In genomic region chr14:51893809-51894208, GRCm38 (mm10) we compare ENCODE assay signal across 22 mouse cellular contexts. TPM values are rescaled to one million over a fixed set of nuclear protein-coding genes. Genes with fewer than 3 reads are reported as not detected.
DNase-seq lines count a peak whose midpoint lies in the region; ATAC-seq and TF ChIP-seq lines count a peak whose summit lies in the region.
"Had no signal": no experiment of that assay in that cellular context is flagged by ENCODE, and none has a peak within 500 bp of the region (broad histone marks: within the 10 kb centered on the region; RNA-seq: fewer than 3 reads in every experiment).

No protein-coding gene starts in this region.

- TF ChIP-seq POLR2A in lung, adult 2 months (IDR thresholded peaks at IDR 0.05; ENCODE audit: borderline replicate concordance, extremely low read depth, low read depth, low read length): no peak

- TF ChIP-seq EP300 in lung, postnatal 0 days (IDR thresholded peaks at IDR 0.05): no peak

- no peak overlapping the region for H3K9ac ChIP-seq in hindbrain, embryonic 14.5 days
- H3K9ac ChIP-seq in hindbrain, embryonic 12.5 days: no peak overlapping the region
- no peak overlapping the region for H3K9ac ChIP-seq in lung, postnatal 0 days (replicated peaks; ENCODE audit: low read depth)
- H3K9ac ChIP-seq in heart, embryonic 12.5 days: no peak overlapping the region
- H3K9ac ChIP-seq: forebrain, embryonic 12.5 days; kidney, embryonic 15.5 days; neural tube, embryonic 13.5 days had no signal

- DNase-seq in hindbrain, embryonic 14.5 days (ENCODE audit: low spot score): no peak
- no peak for DNase-seq in lung, postnatal 0 days (ENCODE audit: low spot score)
- DNase-seq in lung, adult 2 months: no peak
- DNase-seq: adrenal gland, postnatal 25 days; cerebellum, adult 2 months; gastrocnemius, postnatal 36 days; heart, postnatal 36 days; left cerebral cortex, postnatal 4 days; right cerebral cortex, postnatal 25 days; thymus, postnatal 36 days had no signal

- no peak for TF ChIP-seq CTCF in lung, postnatal 0 days (IDR thresholded peaks at IDR 0.05)
- TF ChIP-seq CTCF in lung, adult 2 months (IDR thresholded peaks at IDR 0.05; ENCODE audit: insufficient read depth, low read length): no peak

- no peak overlapping the region for H3K4me3 ChIP-seq in hindbrain, embryonic 14.5 days (replicated peaks; ENCODE audit: low read length)
- no peak overlapping the region for H3K4me3 ChIP-seq in hindbrain, embryonic 12.5 days
- H3K4me3 ChIP-seq in lung, postnatal 0 days (ENCODE audit: low read depth, low read length): no peak overlapping the region
- no peak overlapping the region for H3K4me3 ChIP-seq in lung, adult 2 months (replicated peaks; ENCODE audit: extremely low read depth, low read depth, low read length)
- H3K4me3 ChIP-seq in heart, embryonic 12.5 days: no peak overlapping the region
- H3K4me3 ChIP-seq: forebrain, embryonic 12.5 days; kidney, embryonic 15.5 days; neural tube, embryonic 13.5 days had no signal

- ATAC-seq in hindbrain, embryonic 14.5 days (ENCODE audit: low FRiP score): 0 out of 2 replicates have a peak, but pooled peaks have one; percentile 34
- no peak for ATAC-seq in hindbrain, embryonic 12.5 days (ENCODE audit: low FRiP score)
- no peak; the same call in 1 of the 2 replicates for ATAC-seq in lung, postnatal 0 days
- ATAC-seq in erythroblast, adult 5-6 weeks (replicated peaks; ENCODE audit: low FRiP score, poor library complexity, severe bottlenecking): peak; percentile 38; the same call in 1 of the 2 replicates
- peak; percentile 52 for ATAC-seq in megakaryocyte-erythroid progenitor cell, adult 5-6 weeks (replicated peaks; ENCODE audit: low FRiP score, low TSS enrichment, poor library complexity, severe bottlenecking)
- no peak for ATAC-seq in heart, embryonic 12.5 days (ENCODE audit: insufficient number of reproducible peaks, low FRiP score)

- H3K4me1 ChIP-seq in hindbrain, embryonic 14.5 days (replicated peaks; ENCODE audit: control insufficient read depth, insufficient read depth, low read length): no peaks in the 10 kb centered on the region
- no peaks in the 10 kb centered on the region for H3K4me1 ChIP-seq in hindbrain, embryonic 12.5 days
- H3K4me1 ChIP-seq in lung, postnatal 0 days (ENCODE audit: insufficient read depth, low read depth, low read length): no peaks in the 10 kb centered on the region
- no peaks in the 10 kb centered on the region for H3K4me1 ChIP-seq in lung, adult 2 months (ENCODE audit: control insufficient read depth, insufficient read depth, low read length)
- peaks cover 15% of the 10 kb centered on the region for H3K4me1 ChIP-seq in heart, embryonic 12.5 days (replicated peaks)
- H3K4me1 ChIP-seq: forebrain, embryonic 12.5 days; kidney, embryonic 15.5 days; neural tube, embryonic 13.5 days had no signal

- no peaks in the 10 kb centered on the region for H3K27me3 ChIP-seq in hindbrain, embryonic 14.5 days (ENCODE audit: control insufficient read depth, insufficient read depth, low read length)
- H3K27me3 ChIP-seq in hindbrain, embryonic 12.5 days: no peaks in the 10 kb centered on the region
- no peaks in the 10 kb centered on the region for H3K27me3 ChIP-seq in lung, postnatal 0 days (replicated peaks; ENCODE audit: insufficient read depth, low read length)
- H3K27me3 ChIP-seq in heart, embryonic 12.5 days (replicated peaks): no peaks in the 10 kb centered on the region
- H3K27me3 ChIP-seq: forebrain, embryonic 12.5 days; kidney, embryonic 15.5 days; neural tube, embryonic 13.5 days had no signal

- H3K9me3 ChIP-seq in hindbrain, embryonic 14.5 days (ENCODE audit: control insufficient read depth, low read length): no peaks in the 10 kb centered on the region
- H3K9me3 ChIP-seq in hindbrain, embryonic 12.5 days (replicated peaks): no peaks in the 10 kb centered on the region
- no peaks in the 10 kb centered on the region for H3K9me3 ChIP-seq in lung, postnatal 0 days (ENCODE audit: low read length)
- no peaks in the 10 kb centered on the region for H3K9me3 ChIP-seq in heart, embryonic 12.5 days (replicated peaks)
- H3K9me3 ChIP-seq: forebrain, embryonic 12.5 days; kidney, embryonic 15.5 days; neural tube, embryonic 13.5 days had no signal

- H3K4me2 ChIP-seq in hindbrain, embryonic 14.5 days (replicated peaks): no peak overlapping the region
- H3K4me2 ChIP-seq in hindbrain, embryonic 12.5 days (replicated peaks): no peak overlapping the region
- no peak overlapping the region for H3K4me2 ChIP-seq in lung, postnatal 0 days (replicated peaks; ENCODE audit: low read depth, low read length)
- no peak overlapping the region for H3K4me2 ChIP-seq in heart, embryonic 12.5 days
- H3K4me2 ChIP-seq: forebrain, embryonic 12.5 days; heart, embryonic 11.5 days; kidney, embryonic 15.5 days; midbrain, embryonic 11.5 days; neural tube, embryonic 13.5 days had no signal

- H3K36me3 ChIP-seq in hindbrain, embryonic 14.5 days (replicated peaks; ENCODE audit: control insufficient read depth, insufficient read depth): peaks cover 74% of the 10 kb centered on the region
- peaks cover 48% of the 10 kb centered on the region for H3K36me3 ChIP-seq in hindbrain, embryonic 12.5 days
- peaks cover 21% of the 10 kb centered on the region for H3K36me3 ChIP-seq in lung, postnatal 0 days (ENCODE audit: insufficient read depth, low read length)
- H3K36me3 ChIP-seq in heart, embryonic 12.5 days: peaks cover 35% of the 10 kb centered on the region

- H3K27ac ChIP-seq in hindbrain, embryonic 14.5 days: no peak overlapping the region
- no peak overlapping the region for H3K27ac ChIP-seq in hindbrain, embryonic 12.5 days
- H3K27ac ChIP-seq in lung, postnatal 0 days (ENCODE audit: low read length): peak overlapping the region; percentile 8; the same call in 1 of the 2 replicates
- no peak overlapping the region for H3K27ac ChIP-seq in heart, embryonic 12.5 days (ENCODE audit: poor library complexity, severe bottlenecking)
- H3K27ac ChIP-seq: forebrain, embryonic 12.5 days; kidney, embryonic 15.5 days; neural tube, embryonic 13.5 days had no signal

- WGBS in hindbrain, embryonic 14.5 days: 74% methylated on average over 3 of the region's 3 CpGs
- 60% methylated on average over 3 of the region's 3 CpGs for WGBS in hindbrain, embryonic 12.5 days
- 46% methylated on average over 3 of the region's 3 CpGs for WGBS in lung, postnatal 0 days
- WGBS in lung, adult 2 months: 62% methylated on average over 3 of the region's 3 CpGs
- 34% methylated on average over 3 of the region's 3 CpGs for WGBS in heart, embryonic 12.5 days

RNA-seq across cellular contexts. Expression of gene Slc39a2, which starts 1.1 kb away (rescaled TPM):
- polyA plus RNA-seq in hindbrain, embryonic 14.5 days (2014; fragmentation: Nextera tagmentation; extraction: Ambion mirVana): 0.95 and 1.5 TPM in 2 replicates
- polyA plus RNA-seq in hindbrain, embryonic 12.5 days (2016; fragmentation: Nextera tagmentation; extraction: Ambion mirVana): 0.89 and 1.4 TPM in 2 replicates
- 3.7 and 3.8 TPM in 2 replicates for polyA plus RNA-seq in lung, postnatal 0 days (2015; fragmentation: Nextera tagmentation; extraction: Ambion mirVana)
- 2.7 and 3.9 TPM in 2 replicates for polyA plus RNA-seq in lung, adult 2 months (2012; rRNA removed)
- not detected in 2 replicates for total RNA-seq in erythroblast, adult 5-6 weeks (2015; ENCODE audit: low replicate concordance)
- total RNA-seq in erythroblast, adult 5-6 weeks (2017; ENCODE audit: low replicate concordance): not detected in 2 replicates
- total RNA-seq in megakaryocyte-erythroid progenitor cell, adult 5-6 weeks (2014; fragmentation: Nextera tagmentation): 0.69 and 1.4 TPM in 2 replicates
- total RNA-seq in megakaryocyte-erythroid progenitor cell, adult 5-6 weeks (2017): not detected in 2 replicates
- polyA plus RNA-seq in heart, embryonic 12.5 days (2016; fragmentation: Nextera tagmentation; extraction: Ambion mirVana): 0.20 and 0.44 TPM in 2 replicates
- total RNA-seq: monocyte, adult 5-6 weeks had no signal

RNA-seq across cellular contexts. Expression of gene Mettl17, which starts 9.2 kb away (rescaled TPM):
- polyA plus RNA-seq in hindbrain, embryonic 14.5 days (2014; fragmentation: Nextera tagmentation; extraction: Ambion mirVana): 76.0 and 87.5 TPM in 2 replicates
- polyA plus RNA-seq in hindbrain, embryonic 12.5 days (2016; fragmentation: Nextera tagmentation; extraction: Ambion mirVana): 61.8 and 62.9 TPM in 2 replicates
- 25.3 and 33.9 TPM in 2 replicates for polyA plus RNA-seq in lung, postnatal 0 days (2015; fragmentation: Nextera tagmentation; extraction: Ambion mirVana)
- 26.0 and 27.2 TPM in 2 replicates for polyA plus RNA-seq in lung, adult 2 months (2012; rRNA removed)
- 3.1 TPM in 1 of 2 replicates, not detected in the other for total RNA-seq in erythroblast, adult 5-6 weeks (2015; ENCODE audit: low replicate concordance)
- 2.5 and 4.2 TPM in 2 replicates for total RNA-seq in erythroblast, adult 5-6 weeks (2017; ENCODE audit: low replicate concordance)
- total RNA-seq in megakaryocyte-erythroid progenitor cell, adult 5-6 weeks (2014; fragmentation: Nextera tagmentation): 23.4 and 33.9 TPM in 2 replicates
- total RNA-seq in megakaryocyte-erythroid progenitor cell, adult 5-6 weeks (2017): 9.5 and 13.7 TPM in 2 replicates
- 39.7 and 40.4 TPM in 2 replicates for polyA plus RNA-seq in heart, embryonic 12.5 days (2016; fragmentation: Nextera tagmentation; extraction: Ambion mirVana)

RNA-seq across cellular contexts. Expression of gene Ndrg2, which starts 20.1 kb away (rescaled TPM):
- polyA plus RNA-seq in hindbrain, embryonic 14.5 days (2014; fragmentation: Nextera tagmentation; extraction: Ambion mirVana): 165 and 190 TPM in 2 replicates
- polyA plus RNA-seq in hindbrain, embryonic 12.5 days (2016; fragmentation: Nextera tagmentation; extraction: Ambion mirVana): 34.2 and 39.1 TPM in 2 replicates
- 94.9 and 103 TPM in 2 replicates for polyA plus RNA-seq in lung, postnatal 0 days (2015; fragmentation: Nextera tagmentation; extraction: Ambion mirVana)
- polyA plus RNA-seq in lung, adult 2 months (2012; rRNA removed): 164 and 251 TPM in 2 replicates
- total RNA-seq in erythroblast, adult 5-6 weeks (2015; ENCODE audit: low replicate concordance): 0.77 and 6.1 TPM in 2 replicates
- total RNA-seq in erythroblast, adult 5-6 weeks (2017; ENCODE audit: low replicate concordance): 5.3 and 6.4 TPM in 2 replicates
- 1.9 and 11.1 TPM in 2 replicates for total RNA-seq in megakaryocyte-erythroid progenitor cell, adult 5-6 weeks (2014; fragmentation: Nextera tagmentation)
- 2.1 and 3.4 TPM in 2 replicates for total RNA-seq in megakaryocyte-erythroid progenitor cell, adult 5-6 weeks (2017)
- 224 and 228 TPM in 2 replicates for polyA plus RNA-seq in heart, embryonic 12.5 days (2016; fragmentation: Nextera tagmentation; extraction: Ambion mirVana)

RNA-seq across cellular contexts. Expression of gene Tppp2, which starts 24.4 kb away (rescaled TPM):
- not detected in 2 replicates for polyA plus RNA-seq in hindbrain, embryonic 14.5 days (2014; fragmentation: Nextera tagmentation; extraction: Ambion mirVana)
- polyA plus RNA-seq in hindbrain, embryonic 12.5 days (2016; fragmentation: Nextera tagmentation; extraction: Ambion mirVana): not detected in 2 replicates
- polyA plus RNA-seq in lung, postnatal 0 days (2015; fragmentation: Nextera tagmentation; extraction: Ambion mirVana): not detected in 2 replicates
- polyA plus RNA-seq in lung, adult 2 months (2012; rRNA removed): not detected in 2 replicates
- total RNA-seq in erythroblast, adult 5-6 weeks (2015; ENCODE audit: low replicate concordance): not detected in 2 replicates
- total RNA-seq in erythroblast, adult 5-6 weeks (2017; ENCODE audit: low replicate concordance): not detected in 2 replicates
- total RNA-seq in megakaryocyte-erythroid progenitor cell, adult 5-6 weeks (2014; fragmentation: Nextera tagmentation): not detected in 2 replicates
- not detected in 2 replicates for total RNA-seq in megakaryocyte-erythroid progenitor cell, adult 5-6 weeks (2017)
- polyA plus RNA-seq in heart, embryonic 12.5 days (2016; fragmentation: Nextera tagmentation; extraction: Ambion mirVana): not detected in 2 replicates
- total RNA-seq: adrenal gland, postnatal 25 days; gastrocnemius, postnatal 36 days; heart, postnatal 36 days; left cerebral cortex, postnatal 4 days; monocyte, adult 5-6 weeks had no signal
- polyA plus RNA-seq: cerebellum, adult 2 months; cortical plate, adult 2 months; forebrain, embryonic 12.5 days; heart, embryonic 11.5 days; kidney, embryonic 15.5 days; midbrain, embryonic 11.5 days; neural tube, embryonic 13.5 days had no signal

RNA-seq across cellular contexts. Expression of gene Rnase13, which starts 28.8 kb away (rescaled TPM):
- polyA plus RNA-seq in hindbrain, embryonic 14.5 days (2014; fragmentation: Nextera tagmentation; extraction: Ambion mirVana): not detected in 2 replicates
- polyA plus RNA-seq in hindbrain, embryonic 12.5 days (2016; fragmentation: Nextera tagmentation; extraction: Ambion mirVana): not detected in 2 replicates
- not detected in 2 replicates for polyA plus RNA-seq in lung, postnatal 0 days (2015; fragmentation: Nextera tagmentation; extraction: Ambion mirVana)
- polyA plus RNA-seq in lung, adult 2 months (2012; rRNA removed): not detected in 2 replicates
- not detected in 2 replicates for total RNA-seq in erythroblast, adult 5-6 weeks (2015; ENCODE audit: low replicate concordance)
- total RNA-seq in erythroblast, adult 5-6 weeks (2017; ENCODE audit: low replicate concordance): not detected in 2 replicates
- not detected in 2 replicates for total RNA-seq in megakaryocyte-erythroid progenitor cell, adult 5-6 weeks (2014; fragmentation: Nextera tagmentation)
- total RNA-seq in megakaryocyte-erythroid progenitor cell, adult 5-6 weeks (2017): not detected in 2 replicates
- polyA plus RNA-seq in heart, embryonic 12.5 days (2016; fragmentation: Nextera tagmentation; extraction: Ambion mirVana): not detected in 2 replicates
- total RNA-seq: adrenal gland, postnatal 25 days; gastrocnemius, postnatal 36 days; heart, postnatal 36 days; left cerebral cortex, postnatal 4 days; monocyte, adult 5-6 weeks had no signal
- polyA plus RNA-seq: cerebellum, adult 2 months; forebrain, embryonic 12.5 days; heart, embryonic 11.5 days; intestine, embryonic 14.5 days; kidney, embryonic 15.5 days; midbrain, embryonic 11.5 days; neural tube, embryonic 13.5 days had no signal

Comparison
In these comparisons a context has a peak if more than half of its experiments do, and no peak if none do; other contexts are left out.
1. ATAC-seq: peak in hindbrain, embryonic 14.5 days (single experiment), erythroblast, adult 5-6 weeks (single experiment) and megakaryocyte-erythroid progenitor cell, adult 5-6 weeks (single experiment); none in hindbrain, embryonic 12.5 days (single experiment), lung, postnatal 0 days (single experiment) and heart, embryonic 12.5 days (single experiment).